In the genomic region with DNA sequence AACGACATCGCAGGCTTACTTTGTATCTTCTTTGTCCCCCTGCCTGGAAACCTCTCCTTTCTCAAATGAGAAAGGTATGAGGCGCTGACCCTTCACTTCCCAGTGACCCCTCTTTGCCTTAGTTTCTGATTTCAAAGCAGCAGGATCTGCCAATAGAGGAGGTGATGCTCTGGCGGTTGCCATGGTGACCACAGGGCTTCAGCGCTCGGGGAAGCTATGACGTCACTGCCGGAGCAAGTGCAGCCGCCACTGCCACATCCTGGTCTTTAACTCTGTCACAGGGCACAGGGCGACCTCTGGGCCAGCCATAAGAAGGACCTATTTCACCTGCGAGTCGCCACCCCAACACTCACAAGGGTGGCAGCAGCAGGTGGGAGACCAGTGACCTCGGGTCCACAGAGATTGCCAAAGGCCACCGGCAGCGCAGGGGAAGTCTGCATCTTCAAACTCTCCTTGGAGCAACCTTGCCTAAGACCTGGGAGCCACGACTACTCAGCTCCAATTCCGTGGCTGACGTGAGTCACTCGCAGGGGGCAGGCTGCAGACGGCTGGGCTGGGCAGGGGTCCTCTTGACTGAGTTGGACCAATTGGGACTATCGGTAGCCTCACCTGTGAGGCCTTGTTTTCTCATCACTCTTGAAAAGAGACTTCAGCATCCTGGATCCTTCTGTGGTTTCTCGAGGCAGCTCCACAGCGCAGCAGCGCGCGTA, we compare ENCODE assay signal across 8 mouse cellular contexts. TPM values are rescaled to one million over a fixed set of nuclear protein-coding genes. Genes with fewer than 3 reads are reported as not detected.
DNase-seq lines count a peak whose midpoint lies in the region; ATAC-seq lines count a peak whose summit lies in the region.

A gene (plus strand): TSS at position 228 of the 710 bp plus-strand sequence.

- no peaks in the 10 kb centered on the region for H3K9me3 ChIP-seq in forebrain, embryonic 16.5 days (ENCODE audit: control insufficient read depth, low read length)
- no peaks in the 10 kb centered on the region for H3K9me3 ChIP-seq in neural tube, embryonic 14.5 days (ENCODE audit: control insufficient read depth, low read length)

- peak; percentile 33 for DNase-seq in gastrocnemius, postnatal 14 days
- no peak for DNase-seq in gastrocnemius, adult 8-10 months (ENCODE audit: low spot score in 2 of 2)
- DNase-seq in cerebellum, adult 18-20 months, result peak; percentile 90 to 92
- peak; percentile 65 for DNase-seq in kidney, postnatal 10 days
- DNase-seq in liver, result peak; percentile 50
- peak; percentile 87 for DNase-seq in thymus, postnatal 25 days

- peaks cover 37% of the 10 kb centered on the region for H3K4me1 ChIP-seq in forebrain, embryonic 16.5 days (replicated peaks; ENCODE audit: control insufficient read depth, insufficient read depth, low read length)
- H3K4me1 ChIP-seq in neural tube, embryonic 14.5 days (ENCODE audit: control insufficient read depth, insufficient read depth, low read length), result peaks cover 31% of the 10 kb centered on the region

- no peaks in the 10 kb centered on the region for H3K36me3 ChIP-seq in forebrain, embryonic 16.5 days (ENCODE audit: control insufficient read depth, insufficient read depth)
- H3K36me3 ChIP-seq in neural tube, embryonic 14.5 days (ENCODE audit: control insufficient read depth, insufficient read depth, low read length), result no peaks in the 10 kb centered on the region

- peak within 1 kb of the TSS; percentile 68 for H3K9ac ChIP-seq in forebrain, embryonic 16.5 days (replicated peaks; ENCODE audit: low read depth, low read length)
- peak within 1 kb of the TSS; percentile 61 for H3K9ac ChIP-seq in neural tube, embryonic 14.5 days (replicated peaks; ENCODE audit: low read depth, low read length)

- peak within 1 kb of the TSS; percentile 69 for H3K4me2 ChIP-seq in forebrain, embryonic 16.5 days (ENCODE audit: low read length)
- peak within 1 kb of the TSS; percentile 85 for H3K4me2 ChIP-seq in neural tube, embryonic 14.5 days (ENCODE audit: low read depth, low read length)

- peak; percentile 72 for ATAC-seq in forebrain, embryonic 16.5 days
- ATAC-seq in neural tube, embryonic 14.5 days (ENCODE audit: low read depth), result peak; percentile 78

- H3K4me3 ChIP-seq in forebrain, embryonic 16.5 days (replicated peaks; ENCODE audit: low read length), result peak within 1 kb of the TSS; percentile 52
- peak within 1 kb of the TSS; percentile 45 for H3K4me3 ChIP-seq in neural tube, embryonic 14.5 days (ENCODE audit: low read depth, low read length)

- WGBS in forebrain, embryonic 16.5 days, result 19% methylated on average over 26 of the region's 26 CpGs
- WGBS in neural tube, embryonic 14.5 days, result 19% methylated on average over 26 of the region's 26 CpGs

- peak within 1 kb of the TSS; percentile 49 for H3K27ac ChIP-seq in forebrain, embryonic 16.5 days (ENCODE audit: low read length)
- H3K27ac ChIP-seq in neural tube, embryonic 14.5 days (ENCODE audit: low read depth, low read length), result peak within 1 kb of the TSS; percentile 67

- no peaks in the 10 kb centered on the region for H3K27me3 ChIP-seq in forebrain, embryonic 16.5 days (replicated peaks; ENCODE audit: control insufficient read depth, insufficient read depth, low read length)
- H3K27me3 ChIP-seq in neural tube, embryonic 14.5 days (ENCODE audit: control insufficient read depth, insufficient read depth, low read length), result no peaks in the 10 kb centered on the region

- intact Hi-C loops in gastrocnemius, postnatal 14 days (cut with DNase I; ENCODE audit: low total_unique reads), result no loop called here

RNA-seq across cellular contexts. Expression of the gene that starts here (rescaled TPM):
- under 1 TPM in 1 of 2 experiments, not detected in 1; 0.04 TPM for total RNA-seq in gastrocnemius, postnatal 14 days (2021)
- not detected for total RNA-seq in gastrocnemius, adult 8-10 months (2022)
- 3.7 and 4.1 TPM in 2 replicates for polyA plus RNA-seq in forebrain, embryonic 16.5 days (2015; fragmentation: Nextera tagmentation; extraction: Ambion mirVana)
- 7.4 and 10.1 TPM in 2 replicates for polyA plus RNA-seq in neural tube, embryonic 14.5 days (2014; fragmentation: Nextera tagmentation; extraction: Ambion mirVana)

Comparison
In these comparisons a context has a peak if more than half of its experiments do, and no peak if none do; other contexts are left out.
1. Peak in DNase-seq in gastrocnemius, postnatal 14 days; RNA of the gene not detected or under 1 TPM.
2. DNase-seq: peak in cerebellum, adult 18-20 months (2 of 2), kidney, postnatal 10 days (single experiment), liver (single experiment) and thymus, postnatal 25 days (single experiment); none in gastrocnemius, adult 8-10 months (0 of 2).